Mouse (Mus musculus) liver, adult 2 months (tissue): ENCODE measurements around the gene 3110009E18Rik.

Experiments
- CTCF ChIP-seq: fragments of 200-500 bp; IDR thresholded peaks from 2 replicates; pipeline ENCODE4 v1.5.1; 2011; ENCODE audit warnings: low read depth, low read length, control low read depth
- POLR2A ChIP-seq: fragments of 200-500 bp; IDR thresholded peaks from 2 replicates; pipeline ENCODE4 v1.6.1; 2011; ENCODE audit warnings: low read length, control low read depth; ENCODE audit not compliant: insufficient read depth; ENCODE audit errors: extremely low read depth

GRCm38 (mm10) chr1:120186204-120186603 lies 65.2 kb downstream of the 3110009E18Rik start:
- TF ChIP-seq CTCF, result no peak
- TF ChIP-seq POLR2A, result no peak
